Comparison of ENCODE assay signal across 9 mouse cellular contexts in the genomic region with DNA sequence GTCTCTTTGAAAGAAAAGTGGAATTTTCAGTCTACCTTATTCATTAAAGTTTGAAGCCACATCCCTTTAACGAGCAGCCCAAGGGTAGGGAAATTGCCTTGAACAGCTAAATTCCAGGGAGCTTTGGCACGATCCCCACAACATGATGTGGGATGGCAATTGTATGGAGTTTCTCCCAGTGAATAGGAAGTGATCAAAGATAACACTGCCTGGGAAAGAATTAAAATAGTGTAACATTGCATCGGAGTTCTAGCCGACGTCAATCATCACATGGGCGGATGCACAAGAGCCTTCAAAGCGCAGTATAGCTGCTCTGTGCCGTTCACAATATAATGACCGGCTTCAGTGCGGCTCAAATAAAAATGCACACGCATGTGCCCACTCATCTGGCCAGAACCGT.
DNase-seq lines count a peak whose midpoint lies in the region; ATAC-seq and TF ChIP-seq lines count a peak whose summit lies in the region.
"Had no signal": no experiment of that assay in that cellular context is flagged by ENCODE, and none has a peak within 500 bp of the region (broad histone marks: within the 10 kb centered on the region; RNA-seq: fewer than 3 reads in every experiment).

No protein-coding gene starts in this region.

- H3K4me3 ChIP-seq in forebrain, embryonic 14.5 days (ENCODE audit: low read depth, low read length), result peak overlapping the region; percentile 4; the same call in 1 of the 2 replicates
- no peak overlapping the region for H3K4me3 ChIP-seq in midbrain, embryonic 10.5 days
- H3K4me3 ChIP-seq in cerebellum, adult 2 months (replicated peaks; ENCODE audit: insufficient read depth, low read depth, low read length), result no peak overlapping the region

- no peak for TF ChIP-seq POLR2A in cerebellum, adult 2 months (IDR thresholded peaks at IDR 0.05; ENCODE audit: borderline replicate concordance, insufficient read depth, low read length)

- peak; percentile 90 for ATAC-seq in forebrain, embryonic 14.5 days
- no peak for ATAC-seq in granulocyte monocyte progenitor cell, adult 5-6 weeks (replicated peaks; ENCODE audit: poor library complexity, severe bottlenecking)

- H3K9ac ChIP-seq in forebrain, embryonic 14.5 days (ENCODE audit: low read length), result peak overlapping the region; percentile 26; the same call in 1 of the 2 replicates

- peaks cover 22% of the 10 kb centered on the region for H3K4me1 ChIP-seq in forebrain, embryonic 14.5 days (ENCODE audit: control insufficient read depth, insufficient read depth, low read length)
- peaks cover 65% of the 10 kb centered on the region for H3K4me1 ChIP-seq in midbrain, embryonic 10.5 days
- no peaks in the 10 kb centered on the region; the same call in 1 of the 2 replicates for H3K4me1 ChIP-seq in cerebellum, adult 2 months (ENCODE audit: control insufficient read depth, insufficient read depth, low read length)

- no peaks in the 10 kb centered on the region for H3K36me3 ChIP-seq in forebrain, embryonic 14.5 days (ENCODE audit: control insufficient read depth, insufficient read depth, low read length)
- H3K36me3 ChIP-seq in midbrain, embryonic 10.5 days, result no peaks in the 10 kb centered on the region

- no peaks in the 10 kb centered on the region for H3K9me3 ChIP-seq in forebrain, embryonic 14.5 days (replicated peaks; ENCODE audit: control insufficient read depth, low read length)
- no peaks in the 10 kb centered on the region for H3K9me3 ChIP-seq in midbrain, embryonic 10.5 days (replicated peaks)

- 2% methylated on average over 12 of the region's 12 CpGs for WGBS in forebrain, embryonic 14.5 days
- 45% methylated on average over 12 of the region's 12 CpGs for WGBS in midbrain, embryonic 10.5 days
- WGBS in cerebellum, adult 2 months, result 77% methylated on average over 12 of the region's 12 CpGs

- no peaks in the 10 kb centered on the region for H3K27me3 ChIP-seq in forebrain, embryonic 14.5 days (replicated peaks; ENCODE audit: control insufficient read depth, insufficient read depth, low read length)
- H3K27me3 ChIP-seq in midbrain, embryonic 10.5 days (ENCODE audit: low read depth, poor library complexity, severe bottlenecking), result peaks cover 44% of the 10 kb centered on the region
- no peaks in the 10 kb centered on the region for H3K27me3 ChIP-seq in cerebellum, adult 2 months (ENCODE audit: control insufficient read depth, insufficient read depth, low read length)

- TF ChIP-seq CTCF in cerebellum, adult 2 months (IDR thresholded peaks at IDR 0.05; ENCODE audit: borderline replicate concordance, insufficient read depth, low read depth, low read length), result no peak

- H3K27ac ChIP-seq in forebrain, embryonic 14.5 days (ENCODE audit: low read depth, low read length), result peak overlapping the region; percentile 67; the same call in 1 of the 2 replicates
- H3K27ac ChIP-seq in midbrain, embryonic 10.5 days (replicated peaks), result peak overlapping the region; percentile 67; the same call in 1 of the 2 replicates
- no peak overlapping the region for H3K27ac ChIP-seq in cerebellum, adult 2 months (ENCODE audit: insufficient read depth, low read length)

- intact Hi-C loops in heart, postnatal 10 days (cut with DNase I), result no loop called here

- peak overlapping the region; percentile 44 for H3K4me2 ChIP-seq in forebrain, embryonic 14.5 days (ENCODE audit: low read length)

- DNase-seq in heart, postnatal 10 days, result peak; percentile 6
- no peak for DNase-seq in heart, adult 8-10 months (ENCODE audit: low spot score)
- DNase-seq in Muller cell, postnatal 12 days (ENCODE audit: inconsistent ontology term), result peak; percentile 68
- DNase-seq in forebrain, embryonic 14.5 days (ENCODE audit: low spot score), result peak; percentile 93
- DNase-seq in midbrain, embryonic 10.5 days (ENCODE audit: low spot score), result no peak
- no peak for DNase-seq in cerebellum, adult 9-11 months
- no peak for DNase-seq in cerebellum, adult 2 months
- DNase-seq: kidney, postnatal 25 days had no signal

Comparison
In these comparisons a context has a peak if more than half of its experiments do, and no peak if none do; other contexts are left out.
1. DNase-seq: peak in heart, postnatal 10 days (2 of 2), Muller cell, postnatal 12 days (single experiment) and forebrain, embryonic 14.5 days (single experiment); none in heart, adult 8-10 months (single experiment), midbrain, embryonic 10.5 days (single experiment), cerebellum, adult 9-11 months (single experiment) and cerebellum, adult 2 months (0 of 2).